ENCODE assay signal across 30 mouse cellular contexts in genomic region chr4:148291080-148291479, GRCm38 (mm10). TPM values are rescaled to one million over a fixed set of nuclear protein-coding genes. Genes with fewer than 3 reads are reported as not detected.
"Had no signal": no experiment of that assay in that cellular context is flagged by ENCODE, and none has a peak within 500 bp of the region (broad histone marks: within the 10 kb centered on the region; RNA-seq: fewer than 3 reads in every experiment).

No protein-coding gene starts in this region.

- DNase-seq: gastrocnemius, postnatal 14 days; gastrocnemius, postnatal 36 days; heart, adult 11 months; heart, adult 2 months; heart, postnatal 14 days; heart, postnatal 4 days; kidney, adult 18-20 months; kidney, adult 8-10 months; kidney, postnatal 10 days; kidney, postnatal 25 days; kidney, postnatal 4 days; layer of hippocampus, adult 9-11 months; liver; liver, embryonic 13.5 days; liver, postnatal 0 days had no signal

- H3K36me3 ChIP-seq: heart, embryonic 13.5 days; heart, embryonic 15.5 days; hindbrain, embryonic 10.5 days; hindbrain, embryonic 12.5 days; intestine, embryonic 15.5 days; limb, embryonic 10.5 days; limb, embryonic 12.5 days; liver, embryonic 13.5 days; liver, embryonic 15.5 days had no signal

- H3K27ac ChIP-seq: heart, adult 2 months; heart, embryonic 13.5 days; heart, embryonic 15.5 days; hindbrain, embryonic 10.5 days; hindbrain, embryonic 14.5 days; intestine, embryonic 15.5 days; left cerebral cortex, adult 2 months; limb, embryonic 10.5 days; limb, embryonic 12.5 days; liver, embryonic 13.5 days; liver, embryonic 15.5 days had no signal

- H3K4me2 ChIP-seq: heart, embryonic 11.5 days; heart, embryonic 13.5 days; heart, embryonic 15.5 days; hindbrain, embryonic 12.5 days; hindbrain, embryonic 14.5 days; intestine, embryonic 15.5 days; limb, embryonic 12.5 days; liver, embryonic 11.5 days; liver, embryonic 13.5 days; liver, embryonic 15.5 days had no signal

- H3K4me1 ChIP-seq: liver, embryonic 13.5 days had no signal

- H3K9ac ChIP-seq: heart, embryonic 13.5 days; heart, embryonic 15.5 days; hindbrain, embryonic 12.5 days; hindbrain, embryonic 14.5 days; intestine, embryonic 15.5 days; limb, embryonic 12.5 days; liver, embryonic 13.5 days; liver, embryonic 15.5 days; liver, postnatal 0 days had no signal

- H3K4me3 ChIP-seq: heart, adult 2 months; heart, embryonic 13.5 days; heart, embryonic 15.5 days; hindbrain, embryonic 10.5 days; hindbrain, embryonic 12.5 days; intestine, embryonic 15.5 days; left cerebral cortex, adult 2 months; limb, embryonic 10.5 days; limb, embryonic 12.5 days; liver, embryonic 13.5 days; liver, embryonic 15.5 days had no signal

- H3K9me3 ChIP-seq: heart, embryonic 13.5 days; heart, embryonic 15.5 days; hindbrain, embryonic 10.5 days; hindbrain, embryonic 12.5 days; intestine, embryonic 15.5 days; limb, embryonic 10.5 days; limb, embryonic 12.5 days; liver, embryonic 13.5 days; liver, embryonic 15.5 days had no signal

- ATAC-seq: hindbrain, embryonic 16.5 days; inflammation-experienced regulatory T-cells, adult 6 months; intestine, embryonic 15.5 days; intestine, postnatal 0 days; liver, postnatal 0 days had no signal

RNA-seq across cellular contexts. Expression of gene Disp3, which starts 3.3 kb away (rescaled TPM):
- total RNA-seq: heart, adult 2 months; heart, postnatal 14 days had no signal
- polyA plus RNA-seq: heart, adult 2 months; heart, embryonic 11.5 days; heart, embryonic 15.5 days; inflammation-experienced regulatory T-cells, adult 6 months; liver, embryonic 11.5 days; liver, embryonic 15.5 days; liver, postnatal 0 days had no signal
